Mouse (Mus musculus) lung, postnatal 14 days (tissue): Measurements from ENCODE around the gene Pex14.

ENCODE experiments used
- DNase-seq: peaks from one replicate; pipeline ENCODE4 v3.0.0; 2021

The Pex14 gene

DNA sequence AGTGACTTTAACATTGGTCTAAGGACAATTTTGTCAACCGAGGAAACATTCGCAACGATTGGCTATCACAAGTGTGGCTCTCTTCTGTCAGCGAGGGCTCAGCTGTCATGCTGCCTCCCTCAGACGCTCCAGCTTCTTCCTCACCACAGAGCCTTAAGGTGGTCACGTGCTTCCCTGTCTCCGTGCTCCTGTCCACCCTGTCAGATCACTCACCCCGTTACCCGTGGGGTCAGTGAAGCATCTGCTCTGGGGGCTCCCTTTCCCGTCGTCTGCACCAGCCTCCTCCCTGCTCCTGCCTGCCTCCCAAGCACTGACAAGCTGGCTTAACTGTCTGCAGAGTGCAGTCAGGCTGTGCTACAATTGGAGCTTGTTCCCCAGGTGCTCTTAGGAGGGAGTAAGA, 119.8 kb downstream of the Pex14 start:
- no peak for DNase-seq

DNA sequence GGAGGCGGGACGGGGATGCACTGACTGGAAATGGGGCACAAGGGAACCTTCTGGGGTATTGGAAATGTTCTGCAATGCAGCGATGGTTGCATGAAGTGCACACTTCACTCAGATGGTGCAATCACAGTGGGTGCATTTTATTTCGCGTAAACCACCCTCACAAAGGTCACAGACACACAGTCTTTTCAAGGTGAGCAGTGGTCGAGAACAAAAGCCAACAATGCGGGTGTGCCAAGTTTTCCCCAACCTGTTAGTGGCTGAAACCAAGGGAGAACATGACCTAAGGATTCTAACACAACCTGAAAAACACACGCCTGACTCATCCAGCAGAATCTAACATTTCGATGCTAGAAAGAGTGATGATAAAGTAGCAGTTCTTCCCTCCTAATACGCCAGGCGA, 120.8 kb downstream of the Pex14 start:
- DNase-seq: no peak

DNA sequence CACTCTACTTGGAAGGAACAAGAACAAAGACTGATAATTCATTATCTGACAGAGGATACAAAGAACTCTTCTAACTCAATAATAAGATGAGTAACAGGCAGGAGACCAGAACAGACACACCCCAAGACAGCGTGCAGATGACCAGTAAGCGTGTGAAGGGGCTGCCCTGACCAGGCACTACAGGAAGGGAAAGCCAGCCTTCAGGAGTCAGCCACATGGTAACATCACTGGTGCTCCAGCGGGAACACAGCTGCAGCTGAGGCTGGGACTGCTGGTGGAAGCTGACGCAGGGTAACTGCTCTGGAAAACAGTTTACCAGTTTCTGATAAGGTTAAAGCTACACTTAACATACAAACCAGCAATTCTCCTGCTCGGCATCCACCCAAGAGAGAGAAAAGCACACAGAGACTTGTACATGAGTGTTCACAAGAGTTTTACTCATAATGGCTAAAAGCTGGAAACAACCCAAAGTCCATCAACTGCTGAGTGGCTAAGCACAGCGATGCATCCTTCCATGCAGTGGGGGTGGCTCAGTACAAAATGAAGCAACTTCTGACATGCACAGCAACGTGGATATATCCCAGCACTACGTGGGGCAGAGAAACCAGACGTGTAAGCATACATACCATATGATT, 121.3 kb downstream of the Pex14 start:
- no peak for DNase-seq

DNA sequence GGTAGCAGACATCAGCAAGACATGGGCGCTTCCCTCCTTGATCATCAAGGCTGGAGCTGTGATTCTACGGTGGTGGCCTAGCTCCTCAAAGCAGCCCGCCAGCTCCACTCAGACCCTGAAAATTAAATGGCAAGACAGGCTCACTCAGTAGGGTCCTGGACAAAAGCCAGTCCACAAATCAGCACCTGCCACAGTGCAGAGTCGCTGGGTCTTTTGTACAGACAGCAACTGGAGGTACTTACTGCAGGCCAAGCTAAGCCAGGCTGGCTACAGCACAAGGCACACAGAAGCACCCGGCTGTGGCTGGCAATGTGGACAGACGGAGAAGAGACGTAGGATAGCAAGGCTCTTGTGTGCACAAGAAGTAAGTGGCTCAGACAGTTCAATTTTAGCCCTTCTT, 124.8 kb downstream of the Pex14 start:
- DNase-seq: no peak

DNA sequence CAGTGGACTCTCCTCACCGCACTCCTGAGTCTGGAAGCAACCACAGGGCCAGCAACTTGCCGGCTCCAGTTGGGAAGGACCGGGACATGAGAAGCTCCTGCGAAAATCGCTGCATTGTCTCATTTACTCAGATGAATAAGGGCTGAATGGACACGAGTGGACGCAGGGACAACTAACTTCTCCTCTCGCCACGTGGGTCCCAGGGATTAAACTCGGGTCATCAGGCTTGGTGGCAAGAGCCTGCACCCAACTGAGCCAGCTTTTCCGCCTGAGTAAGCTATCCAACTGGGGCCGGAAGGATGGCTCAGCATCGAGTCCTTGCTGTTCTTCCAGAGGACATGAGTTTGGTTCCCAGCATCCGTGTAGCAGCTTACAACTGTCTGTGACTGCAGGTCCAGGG, 126.3 kb downstream of the Pex14 start:
- DNase-seq: no peak

DNA sequence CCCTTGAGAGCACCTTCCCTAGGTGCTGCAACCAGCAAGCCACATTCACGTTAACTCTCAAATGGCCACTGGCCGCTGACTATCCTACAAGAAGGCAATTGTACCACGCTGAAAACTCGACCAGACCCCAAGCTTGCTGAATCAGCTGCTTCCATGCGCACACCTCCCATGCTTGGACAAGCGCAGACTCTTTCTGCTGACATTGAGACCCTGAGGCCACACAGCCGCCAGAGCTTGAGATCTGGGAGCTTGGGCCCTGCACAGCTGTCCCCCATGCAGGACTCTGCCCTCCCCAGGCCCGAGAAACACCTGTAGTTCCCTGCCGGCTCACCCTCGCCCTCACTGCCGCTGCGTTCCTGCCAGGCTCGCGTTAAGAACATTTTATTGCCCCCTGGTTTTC, 127.0 kb downstream of the Pex14 start:
- no peak for DNase-seq

DNA sequence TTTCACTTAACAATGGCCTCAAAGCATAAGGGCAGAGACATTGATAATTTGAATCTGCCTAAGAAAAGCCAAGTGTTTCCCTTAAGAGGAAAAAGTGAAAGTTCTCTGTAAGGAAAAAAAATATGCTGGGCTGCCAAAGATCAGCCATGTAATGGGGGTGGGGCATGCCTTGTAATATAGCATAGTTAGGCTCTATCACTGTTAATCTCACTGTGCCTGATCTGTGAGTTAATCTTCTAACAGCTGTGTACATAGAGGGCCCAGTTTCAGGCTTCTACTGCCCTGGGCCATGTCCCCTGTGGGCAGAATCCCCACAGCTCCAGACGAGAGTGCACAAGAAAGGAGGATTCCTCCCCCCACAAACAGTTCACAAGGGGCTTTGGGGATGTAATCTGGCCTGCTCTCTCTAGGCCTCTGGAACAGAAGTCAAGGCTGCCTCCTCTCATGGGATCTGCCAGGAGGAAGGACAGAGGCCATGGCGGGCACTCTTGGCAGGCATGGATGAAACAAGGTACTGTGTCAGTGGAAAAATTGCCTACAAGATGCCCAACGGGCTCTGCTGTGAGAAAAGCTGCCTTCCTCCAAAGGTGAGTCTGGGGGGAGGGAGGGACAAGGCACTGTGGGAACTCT, 127.9 kb downstream of the Pex14 start:
- DNase-seq: no peak

DNA sequence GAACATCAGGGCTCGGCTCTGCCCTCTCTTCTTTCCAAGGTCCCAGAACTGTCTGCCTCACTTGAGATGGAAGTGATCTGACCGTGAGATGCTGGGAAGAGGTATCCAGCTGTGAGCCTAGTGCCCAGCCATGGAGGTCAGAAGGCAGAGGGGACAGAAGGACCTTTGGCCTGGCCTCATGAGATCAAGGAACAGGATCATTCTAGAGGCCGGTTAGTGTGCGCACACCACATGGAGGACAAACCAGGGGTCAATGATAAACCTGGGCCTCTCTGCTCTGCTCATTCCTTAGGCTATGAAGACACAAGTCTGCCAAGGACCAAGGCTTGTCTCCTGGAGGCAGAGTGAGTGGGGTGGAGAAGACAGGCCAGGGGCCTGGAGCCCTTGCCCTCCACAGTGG, 128.9 kb downstream of the Pex14 start:
- no peak for DNase-seq

DNA sequence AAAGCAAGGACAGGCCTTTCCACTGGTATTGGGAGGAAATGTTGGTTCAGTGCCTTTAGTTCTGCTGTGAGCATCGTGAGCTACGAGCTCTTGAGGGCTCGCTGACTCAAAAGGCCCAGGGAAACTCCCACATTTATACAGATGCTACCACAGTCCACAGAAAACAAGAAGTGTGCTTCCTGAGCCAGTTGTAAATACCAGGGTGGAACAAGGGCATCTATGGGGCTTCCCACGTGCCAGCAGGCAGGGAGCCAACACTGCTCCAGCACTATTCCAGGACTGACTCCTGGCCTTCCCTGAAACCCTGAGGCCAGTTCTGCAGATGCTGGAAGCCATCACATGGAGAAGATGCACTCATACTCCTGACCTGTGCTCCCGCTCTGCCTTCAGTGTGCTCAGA, 130.1 kb downstream of the Pex14 start:
- peak; percentile 77 for DNase-seq

DNA sequence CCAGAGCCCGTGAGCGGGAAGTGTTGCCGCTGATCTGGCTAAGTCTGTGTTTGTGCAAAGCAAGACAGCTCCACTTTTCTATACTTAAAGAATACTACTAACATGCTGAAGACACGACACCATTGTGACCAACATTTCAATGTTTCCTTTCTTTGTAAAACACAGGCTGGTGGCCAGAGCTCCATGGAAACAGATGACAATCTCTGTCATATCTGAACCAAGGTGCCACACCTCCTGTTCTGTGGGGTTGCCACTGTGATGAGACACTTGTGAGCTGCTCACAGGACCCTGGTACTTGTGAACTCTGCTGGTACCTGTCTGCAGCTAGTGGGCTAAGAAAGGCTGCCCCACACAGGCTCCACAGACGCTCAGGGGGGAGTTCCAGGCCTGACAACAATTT, 130.8 kb downstream of the Pex14 start:
- peak; percentile 31 for DNase-seq

DNA sequence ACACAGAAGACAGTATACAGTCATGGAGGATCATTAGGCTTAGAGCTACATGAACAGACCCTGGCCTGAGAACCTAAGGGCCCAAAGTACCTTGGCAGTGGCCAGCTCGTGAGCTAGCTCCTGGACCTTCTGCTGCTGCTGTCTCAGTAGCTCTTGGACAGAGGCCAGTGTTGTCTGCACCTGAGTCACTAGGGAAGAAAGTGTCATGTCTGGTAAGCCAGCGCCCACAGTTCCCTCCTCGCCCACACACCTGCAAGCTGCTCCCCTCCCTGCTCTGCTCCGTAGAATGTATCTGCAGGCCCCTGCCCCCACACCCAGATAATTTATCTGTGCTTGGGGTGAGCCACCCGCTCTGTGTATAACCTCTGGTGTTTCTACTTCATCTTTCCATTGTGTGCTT, 133.5 kb downstream of the Pex14 start:
- DNase-seq: no peak

DNA sequence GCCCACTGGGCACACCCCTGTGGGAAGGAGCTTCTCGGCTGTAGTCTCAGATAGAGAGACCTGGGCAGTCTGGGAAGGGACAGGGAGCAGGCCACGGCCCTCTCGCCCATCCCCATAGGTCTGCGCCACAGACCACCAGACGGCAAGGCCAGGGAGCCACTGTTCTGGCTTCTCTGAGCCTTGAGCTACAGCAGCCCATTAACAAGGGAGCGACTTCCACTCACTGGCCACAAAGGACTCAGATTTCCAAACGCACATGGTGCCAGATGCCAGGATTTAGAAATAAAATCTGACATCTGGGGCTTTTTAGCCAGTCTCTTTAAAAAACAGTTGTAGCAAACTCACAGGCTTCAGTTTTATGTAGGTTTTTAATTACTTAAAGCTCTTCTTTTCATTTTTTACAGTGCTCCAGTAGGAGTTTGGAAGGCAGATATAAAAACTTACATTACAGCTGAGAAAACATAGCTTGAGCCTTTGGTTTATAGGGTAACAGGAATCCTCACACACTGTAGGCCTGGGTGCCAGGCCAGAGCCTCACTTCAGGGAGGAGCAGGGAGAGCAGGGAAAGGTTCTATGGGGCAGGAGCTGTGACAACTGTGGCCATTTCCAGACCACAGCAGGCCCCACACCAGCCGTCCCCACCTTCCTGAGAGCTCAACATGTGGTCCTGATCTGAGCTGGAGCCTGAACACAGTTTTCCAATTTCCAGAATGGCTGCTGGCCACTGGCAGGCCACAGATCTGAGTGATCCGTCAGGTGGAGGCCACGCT, 134.9 kb downstream of the Pex14 start:
- DNase-seq: no peak

DNA sequence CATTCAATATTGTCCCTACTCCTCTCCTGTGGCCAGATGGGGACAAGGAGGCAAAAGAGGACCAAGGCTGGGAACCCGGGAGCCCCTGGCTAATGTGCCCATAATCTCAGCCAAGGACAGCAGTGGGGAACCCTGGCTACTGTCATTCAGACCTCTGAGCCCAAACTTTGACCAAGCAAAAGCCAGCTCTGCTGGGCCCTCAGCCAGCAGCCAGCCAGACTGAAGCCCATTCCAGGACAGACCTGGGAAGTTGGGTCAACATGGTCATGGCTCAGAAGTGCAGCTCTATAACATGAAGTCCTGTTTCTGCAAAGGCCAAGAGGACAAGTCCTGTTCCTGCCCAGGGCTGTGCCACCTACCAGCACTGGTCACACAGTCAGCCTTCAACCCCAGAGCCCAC, 137.6 kb downstream of the Pex14 start:
- no peak for DNase-seq

DNA sequence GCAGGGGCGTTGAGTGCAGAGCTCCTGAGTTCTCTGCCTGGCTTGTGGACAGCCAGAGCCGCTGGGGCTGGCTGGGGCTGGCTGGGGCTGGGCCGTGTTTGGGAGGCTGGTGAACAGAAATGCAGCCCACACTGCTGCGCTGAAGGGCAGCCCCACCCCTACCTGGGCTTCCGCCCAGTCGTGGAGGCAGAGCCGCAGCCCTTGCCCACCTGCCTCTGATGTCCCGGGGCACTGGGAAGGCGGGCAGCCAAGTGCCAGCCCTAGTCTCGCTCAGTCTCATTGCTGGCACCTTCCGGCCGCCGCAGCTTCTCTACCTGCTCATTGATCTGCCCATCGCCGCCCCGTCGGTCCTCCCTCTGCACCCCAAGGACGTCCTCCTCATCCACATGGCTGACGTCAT, 138.6 kb downstream of the Pex14 start:
- no peak for DNase-seq

DNA sequence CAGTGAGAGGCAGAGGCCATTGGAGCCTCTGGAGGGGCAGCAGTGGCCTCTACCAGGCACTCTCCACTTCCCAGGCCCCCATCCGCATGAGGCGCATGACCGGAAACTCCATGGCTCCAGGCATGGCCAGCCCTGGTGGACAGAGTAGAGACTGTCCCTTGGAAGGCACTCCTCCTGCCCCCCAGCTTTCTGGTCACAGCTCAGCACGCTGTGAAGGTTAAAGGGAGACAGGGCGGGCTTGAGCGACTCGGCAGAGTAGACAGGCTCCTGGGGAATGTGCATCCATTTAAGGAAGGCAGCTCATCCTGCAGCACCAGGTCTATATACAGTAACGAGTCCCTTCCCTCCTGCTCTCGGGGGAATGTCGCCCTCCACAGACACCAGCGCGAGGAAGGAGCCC, 139.7 kb downstream of the Pex14 start:
- no peak for DNase-seq

DNA sequence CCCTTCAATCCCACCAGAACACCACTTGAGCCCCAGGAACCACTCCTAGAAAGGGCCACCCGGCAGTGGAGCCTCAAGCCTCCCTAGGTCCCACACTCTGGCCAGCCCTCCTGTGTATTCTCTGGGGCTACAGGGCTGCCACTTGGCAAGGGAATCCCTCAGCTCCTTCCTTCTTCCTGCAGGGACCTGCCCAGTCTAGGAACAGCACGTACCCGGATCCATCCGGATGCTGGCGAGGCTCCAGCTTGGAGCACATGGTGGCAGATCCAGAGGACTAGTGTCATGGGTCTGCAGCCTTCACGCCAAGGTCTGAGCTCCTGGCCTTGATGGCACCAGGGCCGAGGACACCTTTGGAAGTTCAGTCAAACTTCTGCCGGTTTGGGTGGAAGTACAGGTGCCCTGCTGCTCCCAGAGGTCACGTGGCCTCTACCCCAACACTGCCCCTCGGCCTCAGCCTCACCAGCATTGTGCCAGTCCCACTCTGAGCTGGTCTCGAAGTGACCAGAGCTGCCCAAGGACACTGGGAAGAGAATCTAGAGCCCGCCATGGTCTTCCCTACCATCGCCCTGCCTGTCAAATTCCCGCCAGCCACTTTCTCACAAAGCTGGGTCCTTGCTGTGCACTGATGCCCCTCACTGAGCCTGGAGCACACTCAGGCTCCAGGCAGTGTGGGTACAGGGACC, 144.4 kb downstream of the Pex14 start:
- DNase-seq: peak; percentile 88

DNA sequence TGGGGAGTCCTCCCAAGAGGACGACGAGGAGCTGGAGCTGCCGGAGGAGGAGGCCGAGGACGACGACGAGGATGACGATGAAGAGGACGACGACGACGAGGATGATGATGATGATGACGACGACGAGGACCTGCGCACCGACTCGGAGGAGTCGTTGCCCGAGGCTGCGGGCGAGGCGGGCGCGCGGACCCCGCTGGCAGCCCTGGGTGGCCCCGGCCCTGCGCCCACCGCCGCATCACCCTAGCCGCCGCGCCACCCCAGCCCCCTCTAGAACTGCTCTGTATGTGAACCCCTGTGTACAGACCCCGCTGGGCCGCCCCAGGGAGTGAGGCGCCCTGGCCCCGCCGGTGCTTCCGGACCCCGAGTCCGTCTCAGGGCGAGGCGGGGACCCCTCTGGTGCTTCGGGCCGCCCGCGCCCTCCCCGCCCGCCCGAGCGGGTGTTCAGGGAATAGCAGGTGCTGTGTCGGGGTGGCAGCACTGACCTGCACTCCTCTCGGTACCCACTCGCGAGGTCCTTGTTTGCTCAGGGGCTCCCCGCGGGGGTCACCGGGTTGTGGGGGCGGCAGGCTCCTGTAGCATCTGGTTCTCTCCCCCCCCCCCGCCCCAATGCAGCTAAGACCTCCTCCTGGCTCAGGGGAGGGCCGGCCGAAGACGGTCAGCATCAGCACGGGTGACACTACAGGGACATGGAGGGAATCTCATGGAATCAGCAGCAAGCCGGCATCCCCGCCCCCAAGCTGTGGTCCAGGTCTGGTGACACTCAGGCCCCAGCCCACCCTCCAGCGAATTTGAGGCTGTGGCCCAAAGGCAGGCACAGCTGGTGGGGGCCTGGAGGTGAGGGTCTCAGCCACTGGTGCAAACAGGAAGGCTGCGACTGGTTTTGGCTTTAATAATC, 147.1 kb downstream of the Pex14 start:
- DNase-seq: no peak

DNA sequence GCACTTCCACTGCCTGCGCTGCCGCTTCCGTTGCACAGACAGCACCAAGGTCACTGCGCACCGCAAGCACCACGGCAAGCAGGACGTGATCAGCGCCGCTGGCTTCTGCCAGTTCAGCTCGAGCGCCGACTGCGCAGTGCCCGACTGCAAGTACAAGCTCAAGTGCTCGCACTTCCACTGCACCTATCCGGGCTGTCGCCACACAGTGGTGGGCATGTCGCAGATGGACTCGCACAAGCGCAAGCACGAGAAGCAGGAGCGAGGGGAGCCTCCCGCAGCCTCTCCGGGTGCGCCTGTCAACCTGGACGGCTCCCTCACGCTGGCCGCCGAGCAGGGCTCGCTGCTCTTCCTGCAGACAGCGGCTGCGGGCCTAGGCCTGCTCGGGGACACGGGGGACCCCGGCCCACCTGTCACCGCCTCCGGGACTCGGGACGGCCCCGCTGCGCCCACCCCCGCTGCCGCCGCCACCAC, 147.8 kb downstream of the Pex14 start:
- no peak for DNase-seq

DNA sequence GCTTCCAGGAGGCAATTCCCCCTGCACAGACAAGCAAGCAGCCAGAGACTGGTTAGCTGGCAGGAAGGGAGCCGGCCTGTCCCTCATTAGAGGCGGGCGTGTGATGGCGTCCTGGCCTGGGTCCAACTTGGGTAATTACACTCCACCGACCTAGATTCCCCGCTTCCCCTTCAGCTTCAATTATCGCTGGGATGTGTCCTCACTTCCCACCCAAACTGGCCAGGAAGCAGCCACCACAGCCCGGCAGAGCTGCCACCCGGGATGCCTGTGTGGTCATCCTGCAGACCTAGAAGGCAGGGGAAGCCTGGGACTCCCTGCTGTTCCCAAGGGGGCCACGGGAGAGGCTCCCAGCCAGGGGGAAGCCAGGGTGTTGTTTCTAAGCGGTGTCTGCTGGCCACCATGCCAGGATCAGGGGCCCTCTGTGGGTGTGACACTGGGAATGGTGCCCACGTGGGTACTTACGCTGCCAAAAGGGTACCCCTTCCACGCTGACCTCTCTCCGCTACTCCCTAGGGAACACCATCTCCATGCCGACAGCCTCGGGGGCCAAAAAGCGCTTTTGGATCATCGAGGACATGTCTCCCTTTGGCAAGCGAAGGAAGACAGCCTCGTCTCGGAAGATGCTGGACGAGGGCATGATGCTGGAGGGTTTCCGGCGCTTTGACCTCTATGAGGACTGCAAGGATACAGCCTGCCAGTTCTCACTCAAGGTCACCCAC, 148.6 kb downstream of the Pex14 start:
- peak; percentile 81 for DNase-seq

DNA sequence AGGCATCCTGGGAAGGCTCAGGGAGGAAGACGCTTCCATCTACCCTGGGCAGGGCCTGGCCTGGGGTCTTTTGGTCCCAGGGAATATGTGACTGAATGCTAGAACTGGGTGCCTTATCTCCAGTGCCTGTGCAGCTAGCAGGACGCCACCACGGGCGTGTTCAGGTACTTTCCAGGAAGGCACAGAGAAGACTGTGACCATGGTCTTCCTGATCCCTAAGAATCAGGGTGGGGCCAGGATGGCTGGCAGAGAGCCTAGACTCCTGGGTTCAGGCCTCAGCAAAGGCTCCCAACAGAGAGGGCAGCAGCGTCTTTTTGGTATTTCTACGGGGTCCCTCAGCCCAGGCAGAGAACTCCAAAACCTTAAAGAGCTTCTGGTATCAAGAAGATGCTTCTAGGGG, 149.2 kb downstream of the Pex14 start:
- DNase-seq: peak; percentile 58

DNA sequence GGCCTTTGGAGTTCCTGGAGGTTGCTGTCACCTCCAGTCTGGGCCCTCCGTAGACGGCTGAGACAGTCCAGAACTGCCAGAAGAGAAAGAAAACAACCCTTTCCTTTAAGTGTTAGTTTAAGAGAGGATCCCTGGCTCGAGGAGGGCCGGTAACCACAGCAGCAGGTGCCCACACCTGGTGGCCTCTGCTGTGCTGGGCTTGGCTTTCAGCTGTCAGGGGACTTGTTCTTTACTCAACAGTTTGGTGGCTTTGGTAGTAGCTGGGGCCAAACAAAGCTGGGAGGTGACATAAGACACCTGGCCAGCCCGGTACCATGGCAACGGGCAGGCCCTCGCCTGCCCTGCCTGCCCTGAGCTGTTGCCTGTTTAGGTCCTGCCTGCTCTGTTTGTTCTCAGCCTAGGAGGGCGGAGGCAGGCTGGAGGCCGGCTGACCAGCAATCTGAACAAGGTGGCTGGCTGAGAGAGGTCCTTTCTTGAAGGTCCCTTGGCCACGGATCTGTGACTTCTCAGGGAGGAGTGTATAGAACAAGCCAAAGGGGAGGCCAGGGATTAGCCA, 151.8 kb downstream of the Pex14 start:
- DNase-seq: no peak

DNA sequence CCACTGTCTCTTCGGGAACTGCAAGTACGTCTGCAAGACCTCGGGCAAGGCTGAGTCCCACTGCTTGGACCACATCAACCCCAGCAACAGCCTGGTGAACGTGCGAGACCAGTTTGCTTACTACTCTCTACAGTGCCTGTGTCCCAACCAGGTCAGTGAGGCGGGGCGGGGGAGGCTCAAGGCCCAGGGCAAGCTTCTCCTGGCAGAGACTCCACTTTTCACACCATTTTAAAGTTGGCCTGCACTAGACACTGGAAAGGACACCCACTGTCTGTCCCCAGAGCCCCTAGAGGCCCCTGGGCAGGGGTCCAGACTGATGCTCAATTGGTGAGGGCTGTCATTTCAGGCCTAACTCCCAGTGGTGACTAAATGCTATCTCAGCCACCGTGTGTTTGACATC, 153.6 kb downstream of the Pex14 start:
- no peak for DNase-seq
